Mouse (Mus musculus) c-Kit-positive CD71-negative TER-119-negative erythroid progenitor cells, embryonic 14.5 days (primary cell): ENCODE measurements around the gene Prpf4b.
"Not testable (repeated sequence)": the region's sequence is repeated elsewhere in the genome, so short reads cannot be mapped to it uniquely, and the experiment has no call there.

Experiments used
- DNase-seq: peaks from one replicate; pipeline ENCODE4 v3.0.0-alpha.2; 2013; ENCODE audit warnings: low read depth

Gene Prpf4b

DNA sequence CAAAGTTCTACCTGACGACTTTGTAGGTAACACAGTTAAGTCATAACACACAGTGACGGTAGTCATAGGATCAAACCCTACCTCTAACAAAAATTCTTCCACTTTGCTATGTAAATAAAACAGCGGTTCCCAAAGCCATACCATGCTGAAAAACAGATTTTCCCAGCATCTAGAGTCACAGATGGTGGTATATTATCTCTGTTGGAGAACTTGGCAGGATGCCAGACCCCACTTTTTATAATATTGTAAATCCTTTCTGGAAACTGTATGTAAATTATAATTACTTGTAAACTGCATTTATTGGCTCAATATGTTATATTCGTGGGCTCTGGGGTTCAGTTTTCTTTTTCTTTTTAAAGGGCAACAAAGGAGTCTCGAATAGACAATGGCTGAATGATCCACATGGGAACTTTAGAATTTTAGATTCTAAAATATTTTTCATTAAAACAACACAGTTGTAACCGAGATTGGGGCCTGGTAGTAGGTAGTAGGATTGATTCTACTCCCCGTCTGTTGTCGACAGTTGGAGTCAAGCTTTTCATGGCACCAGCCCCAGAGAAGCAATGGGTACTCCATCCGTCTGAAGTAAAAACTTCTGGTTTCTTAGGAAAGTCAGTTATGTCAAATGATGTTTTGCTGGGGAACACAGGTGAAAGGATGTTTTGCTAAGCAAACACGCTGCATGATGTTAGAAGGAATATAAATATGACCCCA, 60.0 kb downstream of the Prpf4b start:
- no peak for DNase-seq

DNA sequence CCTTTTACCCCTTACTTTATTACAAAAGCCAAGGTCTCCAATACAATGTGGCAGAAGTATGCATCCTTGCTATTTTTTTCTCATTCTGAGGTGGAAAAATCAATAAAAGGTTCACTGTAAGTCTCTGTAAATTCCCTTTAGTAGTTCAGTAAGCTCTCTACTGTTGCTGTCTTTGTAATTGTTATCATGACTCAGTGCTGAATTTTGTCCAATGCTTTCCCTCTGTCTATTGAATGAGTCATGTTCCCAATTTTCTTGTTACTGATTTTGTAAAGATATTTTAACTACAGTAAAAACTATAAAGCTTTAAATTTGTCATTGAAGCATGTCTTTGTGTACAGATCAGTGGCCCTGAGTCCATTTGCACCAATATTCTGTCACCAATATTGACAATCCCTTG, 67.3 kb downstream of the Prpf4b start:
- no peak for DNase-seq

DNA sequence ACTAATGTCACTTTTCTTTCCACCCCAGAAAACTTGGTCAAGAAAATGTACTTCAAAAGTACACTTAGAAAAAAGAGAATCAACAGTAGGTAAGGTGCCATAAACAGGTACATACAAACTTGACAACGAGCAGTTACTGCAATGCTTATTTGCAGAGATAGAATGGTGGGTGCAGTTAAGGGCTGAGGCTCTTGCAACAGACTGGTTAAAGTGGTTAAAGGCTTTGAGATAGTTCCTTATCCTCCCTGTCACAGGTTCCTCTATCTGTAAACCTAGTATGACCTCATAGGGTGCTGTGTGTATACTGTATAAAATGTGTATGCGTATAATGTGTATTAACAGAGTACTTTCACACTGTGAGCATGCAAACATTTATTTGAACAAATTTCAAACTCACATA, 76.3 kb downstream of the Prpf4b start:
- DNase-seq, result not testable (repeated sequence)
